Mouse (Mus musculus): Measurements from ENCODE around the gene Usp50. TPM values are rescaled to one million over a fixed set of nuclear protein-coding genes. Genes with fewer than 3 reads are reported as not detected.

Gene Usp50
- 0.55 TPM for polyA plus RNA-seq (2015; fragmentation: Illumina TruSeq; extraction: RNeasy Lipid Tissue Mini Kit (QIAGEN cat#74804); ENCODE audit: insufficient read depth, low read depth, low replicate concordance)

GRCm38 (mm10) chr2:126783370-126783769, at the start of gene Usp50:
Usp50 (minus strand) TSS chr2:126783470.

GRCm38 (mm10) chr2:126706759-126707437, 76.4 kb downstream of the Usp50 start, which contains the start of gene Usp8:
Usp8 (plus strand) TSS chr2:126707328.

GRCm38 (mm10) chr2:126676122-126676515, 107.2 kb downstream of the Usp50 start, which contains the start of gene Gabpb1:
Gabpb1 (minus strand) TSS chr2:126676337.

Other genes starting within 250 kb of the Usp50 start
- gene Slc27a2, start 231.1 kb downstream of the Usp50 start, polyA plus RNA-seq (2015; fragmentation: Illumina TruSeq; extraction: RNeasy Lipid Tissue Mini Kit (QIAGEN cat#74804); ENCODE audit: insufficient read depth, low read depth, low replicate concordance): not detected
- 0.66 TPM for gene Hdc, start 164.2 kb downstream of the Usp50 start, polyA plus RNA-seq (2015; fragmentation: Illumina TruSeq; extraction: RNeasy Lipid Tissue Mini Kit (QIAGEN cat#74804); ENCODE audit: insufficient read depth, low read depth, low replicate concordance)
- 3.4 TPM for gene Gabpb1, start 107.1 kb downstream of the Usp50 start, polyA plus RNA-seq (2015; fragmentation: Illumina TruSeq; extraction: RNeasy Lipid Tissue Mini Kit (QIAGEN cat#74804); ENCODE audit: insufficient read depth, low read depth, low replicate concordance)
- gene Usp8, start 76.1 kb downstream of the Usp50 start, polyA plus RNA-seq (2015; fragmentation: Illumina TruSeq; extraction: RNeasy Lipid Tissue Mini Kit (QIAGEN cat#74804); ENCODE audit: insufficient read depth, low read depth, low replicate concordance): 9.6 TPM
- 17.0 TPM for gene Trpm7, start 92.8 kb upstream of the Usp50 start, polyA plus RNA-seq (2015; fragmentation: Illumina TruSeq; extraction: RNeasy Lipid Tissue Mini Kit (QIAGEN cat#74804); ENCODE audit: insufficient read depth, low read depth, low replicate concordance)
- gene Sppl2a, start 149.8 kb upstream of the Usp50 start, polyA plus RNA-seq (2015; fragmentation: Illumina TruSeq; extraction: RNeasy Lipid Tissue Mini Kit (QIAGEN cat#74804); ENCODE audit: insufficient read depth, low read depth, low replicate concordance): 11.6 TPM
- gene Ap4e1, start 225.2 kb upstream of the Usp50 start, polyA plus RNA-seq (2015; fragmentation: Illumina TruSeq; extraction: RNeasy Lipid Tissue Mini Kit (QIAGEN cat#74804); ENCODE audit: insufficient read depth, low read depth, low replicate concordance): 4.8 TPM

Measured in pancreas, adult 10 weeks (tissue).